17 mouse cellular contexts compared by ENCODE assay signal in the genomic region with DNA sequence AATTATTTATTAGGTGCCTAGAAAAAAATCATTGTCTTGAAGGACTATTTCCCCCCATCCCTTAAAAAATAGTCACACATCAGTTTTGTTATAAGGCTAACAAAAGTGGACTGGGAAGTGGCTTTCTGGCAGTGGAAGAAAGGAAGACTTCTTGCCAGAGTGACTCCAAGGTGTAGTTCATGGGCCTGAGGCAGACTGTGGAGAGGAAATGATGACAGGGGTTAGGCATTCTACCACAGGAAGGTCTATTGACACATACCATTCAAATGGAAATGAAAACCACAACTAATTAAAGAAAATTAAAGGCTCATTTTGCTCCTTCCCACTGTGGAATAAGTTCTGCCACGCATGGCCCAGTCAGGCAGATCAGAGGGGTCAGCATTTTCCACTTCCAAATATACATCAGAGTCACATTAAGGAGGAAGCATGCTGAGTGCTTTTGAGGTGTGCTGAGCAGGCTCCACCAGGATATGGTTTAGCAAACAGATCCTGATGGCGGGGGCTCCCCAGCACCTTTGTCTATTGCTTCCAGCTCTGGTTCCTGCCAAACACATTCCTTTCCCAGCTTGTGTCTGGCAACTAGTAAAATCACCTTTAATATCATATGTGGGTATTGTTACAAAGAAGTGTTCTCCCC.
DNase-seq lines count a peak whose midpoint lies in the region; ATAC-seq and TF ChIP-seq lines count a peak whose summit lies in the region.
"Had no signal": no experiment of that assay in that cellular context is flagged by ENCODE, and none has a peak within 500 bp of the region (broad histone marks: within the 10 kb centered on the region; RNA-seq: fewer than 3 reads in every experiment).

No protein-coding gene starts in this region.

- no peak for TF ChIP-seq CTCF in Patski (IDR thresholded peaks at IDR 0.05)

- H3K4me1 ChIP-seq in forebrain, embryonic 13.5 days, result peaks cover 11% of the 10 kb centered on the region; the same call in 1 of the 2 replicates
- H3K4me1 ChIP-seq in forebrain, embryonic 10.5 days, result peaks cover 12% of the 10 kb centered on the region
- H3K4me1 ChIP-seq in forebrain, embryonic 16.5 days (replicated peaks; ENCODE audit: control insufficient read depth, insufficient read depth, low read length), result no peaks in the 10 kb centered on the region
- peaks cover 9% of the 10 kb centered on the region for H3K4me1 ChIP-seq in limb, embryonic 12.5 days (replicated peaks)
- H3K4me1 ChIP-seq in heart, embryonic 12.5 days (replicated peaks), result peaks cover 5% of the 10 kb centered on the region; the same call in 1 of the 2 replicates

- WGBS in forebrain, embryonic 13.5 days, result 12% methylated on average over 2 of the region's 2 CpGs
- WGBS in forebrain, embryonic 10.5 days, result 12% methylated on average over 2 of the region's 2 CpGs
- 19% methylated on average over 2 of the region's 2 CpGs for WGBS in forebrain, embryonic 16.5 days
- WGBS in limb, embryonic 12.5 days, result 11% methylated on average over 2 of the region's 2 CpGs
- 45% methylated on average over 2 of the region's 2 CpGs for WGBS in heart, embryonic 12.5 days

- H3K27me3 ChIP-seq in forebrain, embryonic 13.5 days, result no peaks in the 10 kb centered on the region
- H3K27me3 ChIP-seq in forebrain, embryonic 10.5 days (ENCODE audit: poor library complexity, severe bottlenecking), result no peaks in the 10 kb centered on the region
- no peaks in the 10 kb centered on the region for H3K27me3 ChIP-seq in Patski
- no peaks in the 10 kb centered on the region for H3K27me3 ChIP-seq in forebrain, embryonic 16.5 days (replicated peaks; ENCODE audit: control insufficient read depth, insufficient read depth, low read length)
- no peaks in the 10 kb centered on the region for H3K27me3 ChIP-seq in limb, embryonic 12.5 days
- H3K27me3 ChIP-seq in heart, embryonic 12.5 days (replicated peaks), result no peaks in the 10 kb centered on the region

- peak; percentile 45; the same call in 1 of the 2 replicates for ATAC-seq in forebrain, embryonic 13.5 days
- peak; percentile 92 for ATAC-seq in Patski
- 0 out of 2 replicates have a peak, but pooled peaks have one; percentile 23 for ATAC-seq in forebrain, embryonic 16.5 days
- peak; percentile 66; the same call in 1 of the 2 replicates for ATAC-seq in limb, embryonic 12.5 days (ENCODE audit: insufficient number of reproducible peaks, insufficient read depth, low FRiP score, low TSS enrichment, low read depth)
- no peak for ATAC-seq in heart, embryonic 12.5 days (ENCODE audit: insufficient number of reproducible peaks, low FRiP score)

- no peaks in the 10 kb centered on the region for H3K9me3 ChIP-seq in forebrain, embryonic 13.5 days (replicated peaks)
- no peaks in the 10 kb centered on the region for H3K9me3 ChIP-seq in forebrain, embryonic 10.5 days
- H3K9me3 ChIP-seq in forebrain, embryonic 16.5 days (ENCODE audit: control insufficient read depth, low read length), result no peaks in the 10 kb centered on the region
- H3K9me3 ChIP-seq in limb, embryonic 12.5 days, result no peaks in the 10 kb centered on the region
- no peaks in the 10 kb centered on the region for H3K9me3 ChIP-seq in heart, embryonic 12.5 days (replicated peaks)

- H3K4me2 ChIP-seq in forebrain, embryonic 13.5 days, result no peak overlapping the region
- no peak overlapping the region for H3K4me2 ChIP-seq in forebrain, embryonic 16.5 days (ENCODE audit: low read length)
- no peak overlapping the region for H3K4me2 ChIP-seq in limb, embryonic 12.5 days
- no peak overlapping the region for H3K4me2 ChIP-seq in heart, embryonic 12.5 days
- H3K4me2 ChIP-seq: midbrain, embryonic 11.5 days had no signal

- no peaks in the 10 kb centered on the region for H3K36me3 ChIP-seq in forebrain, embryonic 13.5 days (ENCODE audit: poor library complexity, severe bottlenecking)
- no peaks in the 10 kb centered on the region for H3K36me3 ChIP-seq in forebrain, embryonic 10.5 days (replicated peaks)
- H3K36me3 ChIP-seq in forebrain, embryonic 16.5 days (ENCODE audit: control insufficient read depth, insufficient read depth), result no peaks in the 10 kb centered on the region
- H3K36me3 ChIP-seq in limb, embryonic 12.5 days, result no peaks in the 10 kb centered on the region
- no peaks in the 10 kb centered on the region for H3K36me3 ChIP-seq in heart, embryonic 12.5 days

- no peak overlapping the region for H3K9ac ChIP-seq in forebrain, embryonic 13.5 days
- H3K9ac ChIP-seq in forebrain, embryonic 16.5 days (replicated peaks; ENCODE audit: low read depth, low read length), result no peak overlapping the region
- H3K9ac ChIP-seq in limb, embryonic 12.5 days (replicated peaks), result no peak overlapping the region
- no peak overlapping the region for H3K9ac ChIP-seq in heart, embryonic 12.5 days

- POLR2A ChIA-PET in Patski (lab: Charles Lee), result interaction anchor here (0.6 kb wide), 1 partner anchor 914 kb away, joined by 4 read pairs; no protein-coding TSS in a partner anchor

- in situ Hi-C loops in Patski (cut with MboI; ENCODE audit: low pct_unique_long_range_greater_than_20kb), result loop anchor here (25.0 kb wide), 1 partner anchor 1322 kb away; no protein-coding TSS in a partner anchor

- no peak overlapping the region for H3K27ac ChIP-seq in forebrain, embryonic 13.5 days
- H3K27ac ChIP-seq in forebrain, embryonic 10.5 days, result no peak overlapping the region
- no peak overlapping the region for H3K27ac ChIP-seq in forebrain, embryonic 16.5 days (ENCODE audit: low read length)
- no peak overlapping the region for H3K27ac ChIP-seq in limb, embryonic 12.5 days
- no peak overlapping the region for H3K27ac ChIP-seq in heart, embryonic 12.5 days (ENCODE audit: poor library complexity, severe bottlenecking)
- H3K27ac ChIP-seq: macrophage had no signal

- CTCF ChIA-PET in Patski (lab: Charles Lee), result interaction anchor here (0.7 to 1.8 kb wide), 5 partner anchors 9 to 199 kb away, joined by 3 to 8 read pairs (median 4); no protein-coding TSS in a partner anchor

- DNase-seq in forebrain, embryonic 10.5 days (ENCODE audit: extremely low spot score, low spot score), result no peak
- DNase-seq in Patski (ENCODE audit: low read depth, low spot score), result no peak
- DNase-seq in gastrocnemius, adult 8-10 months (ENCODE audit: low spot score in 2 of 2), result no peak
- no peak for DNase-seq in ovary, postnatal 14 days (ENCODE audit: low spot score)
- DNase-seq: adrenal gland, postnatal 36 days; cerebellum, adult 18-20 months; gastrocnemius, postnatal 36 days; kidney, adult 11 months; kidney, postnatal 4 days; right cerebral cortex, postnatal 14 days; thymus, postnatal 14 days had no signal

- H3K4me3 ChIP-seq in forebrain, embryonic 13.5 days, result no peak overlapping the region
- H3K4me3 ChIP-seq in forebrain, embryonic 10.5 days, result no peak overlapping the region
- no peak overlapping the region for H3K4me3 ChIP-seq in forebrain, embryonic 16.5 days (replicated peaks; ENCODE audit: low read length)
- no peak overlapping the region for H3K4me3 ChIP-seq in limb, embryonic 12.5 days (replicated peaks)
- H3K4me3 ChIP-seq in heart, embryonic 12.5 days, result no peak overlapping the region
